Mouse (Mus musculus): ENCODE data around the gene Zc3h12d.

Gene Zc3h12d
- long read RNA-seq, experiment 1: 0 reads
- long read RNA-seq, experiment 2: 0 reads

DNA sequence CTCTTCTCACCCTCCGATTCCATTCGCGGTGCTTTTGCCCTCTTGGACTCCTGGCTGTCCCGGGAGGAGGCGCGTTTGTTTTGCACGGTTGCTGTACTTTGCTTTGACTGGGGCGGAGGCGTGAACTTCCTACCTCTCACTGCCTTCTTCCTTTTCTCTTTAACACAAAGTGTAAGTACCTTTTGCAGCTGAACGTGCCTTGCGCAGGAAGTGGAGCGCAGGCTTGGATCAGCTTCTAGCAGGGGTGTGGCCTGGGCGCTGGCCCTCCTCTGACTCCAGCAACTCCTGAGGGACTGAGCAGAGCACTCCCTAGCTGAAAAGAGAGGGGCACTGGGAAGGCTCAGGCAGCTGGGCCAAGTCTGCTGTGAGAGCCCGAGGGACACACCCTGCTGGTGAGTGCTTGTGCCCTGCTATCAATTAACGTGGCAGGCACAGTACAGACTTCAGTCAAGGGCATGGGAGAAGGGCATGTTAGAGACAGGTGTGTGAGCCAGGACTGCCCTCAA is at the start of gene Zc3h12d:
TSS of gene Zc3h12d (plus strand) at position 300 of the 506 bp plus-strand sequence.
- intact Hi-C loops (cut with DNase I): no loop called here

DNA sequence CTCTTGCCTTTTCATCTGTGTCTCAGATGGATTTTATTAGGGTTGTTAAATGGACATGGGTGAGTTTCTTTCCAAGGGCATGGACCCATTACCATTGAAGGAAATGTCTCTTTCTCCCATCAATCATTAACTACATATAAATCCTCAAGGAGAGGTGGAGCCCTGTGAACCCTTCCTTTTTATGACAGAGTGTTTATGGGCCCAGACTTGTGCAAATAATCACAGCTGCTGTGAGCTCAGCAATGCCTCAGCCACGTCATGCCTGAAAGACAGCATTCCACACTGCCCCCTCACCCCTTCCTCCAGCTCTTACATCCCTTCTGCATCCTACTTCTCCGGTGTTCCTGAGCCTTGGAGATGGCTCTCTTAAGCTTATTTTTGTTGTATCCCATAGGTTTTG is 45.0 kb upstream of the Zc3h12d start:
- intact Hi-C loops (cut with DNase I): no loop called here

DNA sequence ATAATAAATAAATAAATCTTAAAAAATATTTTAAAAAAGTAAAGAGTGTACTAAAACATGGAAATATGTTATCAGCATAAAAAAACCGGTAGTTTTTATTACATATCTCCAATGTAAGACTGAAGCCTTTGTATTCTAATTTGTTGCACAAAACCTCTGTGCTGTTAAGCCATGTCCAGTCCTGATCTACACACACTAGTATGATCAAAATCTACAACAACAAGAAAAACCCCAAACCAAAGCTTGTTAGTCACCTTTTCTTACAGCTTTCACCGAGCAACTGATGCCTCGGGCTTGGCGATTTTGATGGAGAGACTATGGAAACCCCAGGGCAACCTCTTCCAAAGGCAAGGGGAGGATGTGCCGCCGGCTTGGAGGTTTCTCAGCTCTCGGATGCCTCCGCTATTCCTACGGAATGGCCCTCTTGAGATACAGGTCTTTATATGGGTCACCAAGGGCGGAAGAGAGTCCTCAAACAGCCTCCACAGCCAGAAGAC is 40.0 kb upstream of the Zc3h12d start:
- intact Hi-C loops (cut with DNase I): no loop called here

DNA sequence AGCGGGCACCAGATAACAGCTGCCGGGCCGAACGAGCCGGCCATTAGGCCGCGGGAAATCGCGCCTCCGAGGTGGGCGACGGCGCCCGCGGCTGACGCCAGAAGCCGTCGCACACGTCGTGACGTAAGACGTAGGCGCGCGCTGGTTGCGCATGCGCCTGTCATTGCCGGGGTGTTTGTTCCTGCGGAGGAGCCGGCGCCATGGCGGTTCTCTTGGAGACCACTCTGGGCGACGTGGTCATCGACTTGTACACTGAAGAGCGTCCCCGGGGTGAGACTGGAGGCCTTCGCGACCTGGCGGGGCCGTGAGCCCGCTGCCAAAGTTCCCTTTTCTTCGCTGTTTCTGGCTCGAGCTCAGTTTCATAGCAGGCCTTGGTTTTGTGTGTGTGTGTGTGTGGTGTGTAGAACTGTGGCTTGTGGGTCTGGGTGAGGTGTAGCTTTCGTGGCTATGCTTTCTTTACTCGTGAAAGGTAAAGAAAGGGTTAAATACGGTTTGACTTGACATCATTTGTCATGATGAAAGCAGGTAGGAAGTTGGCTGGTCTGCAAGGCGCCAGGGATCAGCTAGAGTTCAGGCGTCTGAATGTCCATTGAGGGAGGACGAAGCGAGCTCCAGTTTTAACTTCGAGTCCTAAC is 39.4 kb upstream of the Zc3h12d start, which contains the start of the genes Ginm1 and Ppil4:
TSS of gene Ginm1 (minus strand) at position 74 of the 635 bp plus-strand sequence.
TSS of gene Ppil4 (plus strand) at position 141 of the 635 bp plus-strand sequence.
- intact Hi-C loops (cut with DNase I): no loop called here

DNA sequence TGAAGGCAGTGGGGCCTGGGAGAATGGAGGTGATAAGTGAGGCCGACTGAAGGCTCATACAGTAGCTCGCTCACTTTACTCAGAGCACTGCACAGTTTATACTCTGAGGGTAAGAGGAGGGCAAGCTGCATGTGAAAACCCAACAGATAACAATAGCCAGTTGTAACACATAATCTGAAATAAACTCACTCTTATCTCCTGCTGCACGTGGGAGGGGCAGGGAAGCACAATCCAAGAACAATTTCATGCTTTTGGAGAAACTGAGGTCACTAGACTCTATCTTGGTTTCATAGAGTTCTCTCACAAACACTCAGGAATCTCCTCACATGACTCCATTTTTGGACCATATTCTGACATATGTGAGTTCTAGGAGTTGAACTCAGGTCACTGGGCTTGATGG is 31.0 kb upstream of the Zc3h12d start:
- intact Hi-C loops (cut with DNase I): no loop called here

DNA sequence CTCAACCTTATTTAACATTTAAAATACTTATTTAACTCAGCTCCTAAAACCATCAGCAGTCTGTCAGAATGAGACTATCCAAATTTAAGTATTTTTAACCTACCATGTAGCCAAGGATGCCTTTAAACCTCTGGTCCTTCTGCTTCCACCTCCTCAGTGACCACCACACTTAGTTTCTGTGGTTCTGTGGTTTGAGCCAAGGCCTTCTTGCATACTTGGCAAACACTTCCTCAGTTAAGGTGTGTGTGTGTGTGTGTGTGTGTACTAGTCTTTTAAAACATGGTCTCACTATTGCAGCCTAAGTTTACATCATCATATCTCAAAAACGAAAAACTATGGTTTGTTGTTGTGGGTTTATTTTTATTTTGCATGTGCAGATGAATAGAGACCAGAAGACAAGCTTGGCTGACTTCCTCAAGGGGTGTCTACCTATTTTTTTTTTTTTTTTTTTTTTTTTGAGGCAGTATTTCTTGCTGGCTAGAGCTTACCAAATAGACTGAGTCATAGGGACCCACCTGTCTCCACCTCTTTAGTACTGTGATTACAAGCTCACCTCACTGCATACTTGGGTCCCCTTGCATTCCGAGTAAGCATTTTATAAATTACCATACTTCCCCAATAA is 29.6 kb upstream of the Zc3h12d start:
- intact Hi-C loops (cut with DNase I): no loop called here

DNA sequence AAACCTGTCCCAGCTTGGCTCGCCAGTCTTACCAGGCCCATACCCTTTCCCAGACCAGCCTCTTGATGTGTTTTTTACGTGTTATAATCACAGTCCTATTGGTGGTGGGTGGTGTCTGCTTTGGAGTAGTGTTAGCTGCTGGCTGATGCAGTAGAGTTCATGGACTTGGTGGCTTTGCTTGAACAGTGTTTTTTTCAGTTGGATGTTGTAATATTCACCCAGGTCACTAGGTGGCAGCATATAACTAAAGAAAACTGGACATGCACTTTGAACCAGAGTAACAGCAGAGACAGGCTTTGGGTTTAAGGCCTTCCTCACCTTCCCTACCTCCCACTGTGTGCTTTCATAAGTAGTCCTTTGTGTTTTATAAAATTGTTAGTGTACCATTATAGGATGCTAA is 22.3 kb upstream of the Zc3h12d start:
- intact Hi-C loops (cut with DNase I): loop anchor here (5.0 kb wide), 2 partner anchors 387 to 432 kb away; no protein-coding TSS in a partner anchor

DNA sequence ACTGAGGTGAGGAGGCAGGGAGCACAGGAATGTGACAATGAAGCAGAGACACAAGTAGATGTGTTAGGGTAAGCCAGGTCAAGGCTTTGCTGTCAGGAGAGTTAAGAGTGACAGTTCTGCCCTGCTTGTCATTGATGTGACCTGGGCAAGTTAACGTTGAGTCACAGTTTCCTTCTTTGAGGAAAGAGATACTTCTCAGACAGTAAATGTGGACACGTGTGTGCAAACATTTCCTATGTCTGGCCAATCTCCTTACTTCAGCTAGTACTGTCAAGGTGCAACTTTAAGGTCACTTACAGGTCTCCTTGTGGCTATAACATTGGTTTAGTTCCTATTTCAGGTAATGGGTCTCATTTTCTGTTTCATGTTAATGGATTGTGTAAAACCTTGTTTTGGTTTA is 15.8 kb upstream of the Zc3h12d start:
- intact Hi-C loops (cut with DNase I): no loop called here

DNA sequence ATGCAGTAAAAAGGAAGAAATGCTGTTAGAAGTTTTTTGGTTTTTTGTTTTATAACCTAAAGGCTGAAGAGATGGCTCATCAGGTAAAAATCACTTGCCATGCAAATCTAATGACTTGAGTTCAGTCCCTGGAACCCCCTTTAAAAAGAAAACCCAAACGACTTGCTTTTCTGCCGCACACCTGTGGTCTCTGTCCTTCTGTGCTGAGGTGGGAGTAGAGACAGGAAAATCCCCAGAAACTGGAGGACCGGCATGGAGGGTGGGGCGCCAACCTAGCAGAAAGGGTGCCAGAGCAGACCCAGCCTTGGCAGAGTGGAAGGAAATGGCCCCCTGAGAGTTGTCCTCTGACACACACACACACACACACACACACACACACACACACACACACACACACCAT is 13.6 kb upstream of the Zc3h12d start:
- intact Hi-C loops (cut with DNase I): no loop called here

DNA sequence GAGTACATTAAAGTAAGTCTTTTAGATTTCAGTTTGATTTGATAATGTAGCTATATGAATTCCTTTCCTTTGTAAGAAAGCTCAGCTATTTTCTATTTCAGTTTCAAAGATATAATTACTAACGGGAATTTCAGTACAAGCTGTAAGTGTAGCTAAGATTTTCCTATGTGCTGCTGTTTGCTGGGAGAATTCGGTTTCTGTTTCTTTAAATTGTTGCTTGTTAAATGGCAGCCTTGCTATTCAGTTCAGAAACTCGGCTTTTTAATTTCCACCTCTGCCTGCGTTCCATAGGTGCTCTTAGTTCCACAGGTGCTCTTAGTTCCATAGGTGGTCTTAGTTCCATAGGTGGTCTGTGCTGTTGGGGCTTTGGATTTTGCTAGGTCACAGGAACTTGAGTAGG is 13.1 kb upstream of the Zc3h12d start:
- intact Hi-C loops (cut with DNase I): no loop called here

DNA sequence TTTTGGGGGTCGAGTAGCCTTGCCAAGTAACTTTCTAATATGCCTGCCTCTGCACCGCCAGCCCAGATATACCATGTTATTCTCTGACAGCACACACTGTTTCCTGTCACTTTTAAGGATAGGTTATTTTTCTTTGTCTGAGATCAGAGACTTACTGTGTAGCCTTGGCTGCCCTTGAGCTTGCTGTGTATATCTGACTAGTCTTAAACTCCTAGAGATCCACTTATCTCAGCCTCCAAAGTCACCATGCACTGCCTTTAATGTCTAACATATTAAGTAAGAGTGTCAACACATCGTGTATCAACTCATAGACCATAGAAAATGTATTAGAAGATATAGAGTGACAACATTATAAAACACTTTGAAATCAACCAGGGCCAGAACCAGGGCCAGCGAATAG is 12.7 kb upstream of the Zc3h12d start:
- intact Hi-C loops (cut with DNase I): no loop called here

DNA sequence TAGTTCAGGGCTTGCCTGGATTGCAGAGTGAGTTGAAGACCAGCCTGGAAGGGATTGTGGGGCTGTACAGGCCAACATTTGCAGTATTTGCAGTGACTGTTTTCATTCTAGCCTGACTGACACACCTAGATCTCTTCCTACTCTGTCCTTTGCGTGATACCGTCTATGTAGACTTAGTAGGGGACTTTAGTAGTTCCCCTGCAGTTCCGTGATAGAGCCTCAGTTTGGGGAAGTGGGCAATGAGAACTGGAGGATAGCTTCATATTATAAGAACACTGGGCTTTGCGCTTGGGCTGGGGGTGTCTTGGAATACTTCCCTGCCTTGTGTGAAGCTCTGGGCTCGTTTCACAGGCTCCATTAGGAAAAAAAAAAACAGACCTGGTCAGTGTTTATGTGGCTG is 12.1 kb upstream of the Zc3h12d start:
- intact Hi-C loops (cut with DNase I): no loop called here

DNA sequence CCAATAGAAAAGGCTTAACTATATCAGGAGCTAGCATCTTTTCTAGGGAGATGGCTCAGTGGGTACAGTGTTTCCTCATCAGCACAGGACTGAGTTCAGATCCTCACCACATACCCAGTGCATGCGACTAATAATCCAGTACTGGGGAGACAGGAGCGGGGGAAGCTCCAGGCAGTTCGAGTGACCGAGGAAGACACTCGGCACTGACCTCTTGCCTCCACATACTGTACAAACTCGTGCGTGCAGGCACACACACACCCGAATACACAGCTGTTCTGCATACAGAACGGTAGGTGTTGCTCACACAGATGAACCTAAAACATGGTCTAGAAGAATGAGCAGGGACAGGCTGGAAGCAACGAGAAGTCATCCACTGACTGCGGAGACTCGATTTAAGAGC is 10.3 kb upstream of the Zc3h12d start:
- intact Hi-C loops (cut with DNase I): no loop called here

DNA sequence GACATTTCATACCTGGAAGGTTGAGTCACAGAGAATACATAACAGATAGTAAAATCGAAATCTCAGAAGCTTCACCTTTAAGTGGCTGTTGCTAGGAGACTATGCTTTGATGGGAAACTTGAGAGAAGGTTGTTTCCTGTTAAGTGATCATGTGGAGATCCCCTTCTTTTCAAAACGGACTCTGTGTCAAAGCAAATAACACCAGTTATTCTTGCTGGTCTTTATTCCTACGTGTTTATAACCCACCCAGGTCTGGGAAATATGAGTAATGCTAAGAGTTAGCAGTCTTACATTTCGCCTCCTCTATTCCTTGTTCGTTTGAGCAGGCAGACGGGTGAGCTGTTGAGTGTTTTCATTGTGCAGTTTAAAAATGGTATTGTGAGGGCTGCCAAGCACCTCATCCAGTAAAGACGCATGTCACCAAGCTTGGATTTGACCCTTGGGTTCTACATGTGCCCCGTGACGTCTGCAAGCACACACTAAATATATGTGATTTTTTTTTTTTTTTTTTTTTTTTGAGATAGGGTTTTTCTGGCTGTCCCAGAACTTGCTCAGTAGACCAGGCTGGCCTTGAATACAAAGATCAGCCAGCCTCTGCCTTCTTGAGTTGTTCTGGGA is 7.5 kb upstream of the Zc3h12d start:
- intact Hi-C loops (cut with DNase I): no loop called here

DNA sequence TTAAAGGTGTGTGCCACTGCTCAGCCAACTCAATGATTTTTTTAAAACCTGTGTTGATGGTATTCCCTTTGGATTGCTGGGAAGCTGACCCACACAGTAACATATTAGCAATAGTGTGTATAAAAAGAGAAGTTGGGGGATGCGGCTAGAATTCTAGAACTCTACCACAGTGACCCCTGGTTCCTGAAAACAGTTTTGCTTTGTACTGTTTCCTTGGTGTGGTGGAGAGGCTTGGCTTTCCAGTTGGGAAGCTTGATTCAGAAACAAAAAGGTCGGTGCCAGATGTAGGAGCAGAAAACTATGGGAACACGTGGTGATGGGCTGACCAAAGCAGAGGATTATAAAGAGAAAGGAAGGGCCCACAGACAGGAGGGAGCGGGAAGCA is 7.0 kb upstream of the Zc3h12d start:
- intact Hi-C loops (cut with DNase I): no loop called here

DNA sequence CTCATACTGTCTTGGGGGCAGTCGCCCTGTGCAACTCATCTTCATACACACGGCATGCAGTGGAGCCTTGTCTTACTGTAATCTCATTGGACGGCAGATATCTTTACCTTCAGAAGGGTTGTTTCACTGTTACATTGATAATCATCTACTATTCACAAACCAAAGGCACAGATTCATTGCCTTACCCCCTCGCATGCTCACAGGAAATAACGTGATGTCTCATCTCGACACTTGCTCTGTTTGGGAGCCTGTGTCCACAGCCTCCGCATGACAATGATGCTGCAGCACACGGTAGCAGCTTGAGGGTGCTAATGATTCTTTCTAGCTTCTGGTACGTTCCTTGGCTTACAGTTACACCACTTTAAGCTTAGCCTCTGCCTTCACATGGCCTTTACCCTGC is 6.2 kb upstream of the Zc3h12d start:
- intact Hi-C loops (cut with DNase I): no loop called here

DNA sequence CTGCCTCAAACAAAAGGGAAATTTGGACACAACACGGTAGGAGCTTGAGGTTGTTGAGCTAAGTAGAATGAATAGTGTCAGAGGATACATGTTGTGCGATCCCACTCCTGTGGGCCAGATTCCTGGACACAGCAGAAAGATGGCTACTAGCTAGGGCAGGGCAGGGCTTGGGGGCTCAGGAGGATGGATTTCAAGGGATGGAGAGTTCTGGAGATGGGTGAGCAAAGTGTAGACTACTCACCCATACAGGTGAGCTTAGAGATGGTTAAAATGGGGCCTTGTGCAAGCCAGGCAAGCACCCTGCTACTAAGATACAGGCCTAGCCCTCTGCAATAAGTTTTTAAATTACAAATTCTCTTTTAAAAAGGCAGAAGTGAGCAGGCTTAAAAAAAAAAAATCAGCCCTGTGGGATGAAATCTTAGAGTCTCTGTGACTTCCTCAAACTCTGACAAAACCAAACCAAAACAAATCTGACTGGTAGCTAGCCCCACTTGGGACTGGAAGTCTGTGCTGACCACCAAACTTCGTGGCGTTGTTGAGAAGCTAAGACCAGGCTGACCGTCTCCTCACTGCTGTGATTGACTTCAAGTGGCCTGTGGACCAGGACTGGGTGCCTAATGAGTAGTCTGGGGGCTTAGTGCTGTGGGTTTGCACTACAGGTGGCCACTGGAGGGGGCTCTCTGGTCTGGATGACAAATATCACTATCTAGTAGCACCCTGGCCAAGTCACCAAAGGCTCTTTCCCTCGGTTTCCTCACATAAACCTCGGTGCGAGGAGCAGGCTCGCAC is 1.3 kb downstream of the Zc3h12d start:
- intact Hi-C loops (cut with DNase I): no loop called here

DNA sequence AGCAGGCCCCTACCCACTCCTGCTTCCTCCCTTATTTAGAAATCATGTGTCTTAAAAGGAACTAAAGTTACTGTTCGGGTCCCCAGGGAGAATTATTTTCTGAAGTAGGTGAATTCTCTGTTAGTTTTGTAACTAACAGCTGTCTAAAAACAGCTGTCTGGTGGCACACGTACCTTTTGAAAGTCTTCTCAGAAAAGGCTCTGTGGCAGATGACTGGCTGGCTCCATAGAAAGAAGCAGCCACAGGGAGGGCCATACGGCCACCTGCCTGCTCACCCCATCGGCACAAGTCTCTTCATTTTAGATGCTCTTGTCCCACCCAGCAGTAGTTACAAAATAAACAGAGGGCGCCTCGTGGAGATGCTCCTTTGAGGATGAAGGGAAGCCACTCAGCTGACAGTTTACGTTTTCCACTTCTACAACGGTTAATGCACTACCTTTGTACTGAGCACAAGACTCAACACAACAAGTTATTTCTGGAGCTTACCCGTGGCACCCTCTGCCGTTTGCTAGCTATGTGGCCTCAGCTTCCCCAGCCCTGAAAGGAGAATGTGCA is 2.5 kb downstream of the Zc3h12d start:
- intact Hi-C loops (cut with DNase I): no loop called here

DNA sequence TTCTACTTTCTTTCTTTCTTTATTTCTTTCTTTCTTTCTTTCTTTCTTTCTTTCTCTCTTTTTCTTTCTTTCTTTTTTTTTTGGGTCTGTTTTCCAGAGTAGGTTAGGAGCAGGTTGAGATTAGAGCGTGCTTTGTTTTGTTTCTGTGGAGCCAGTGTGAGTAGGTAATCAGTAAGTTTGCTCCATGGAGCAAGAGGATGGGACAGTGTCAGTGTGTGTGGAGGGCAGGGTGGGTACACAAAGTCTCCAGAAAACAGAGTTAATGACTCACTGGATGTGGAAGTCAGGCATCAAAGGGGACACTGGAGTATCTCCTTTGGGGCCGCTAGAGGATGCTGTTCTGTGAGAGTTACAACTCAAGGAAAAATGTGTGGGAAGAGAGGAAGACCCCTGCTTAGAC is 4.6 kb downstream of the Zc3h12d start:
- intact Hi-C loops (cut with DNase I): no loop called here

DNA sequence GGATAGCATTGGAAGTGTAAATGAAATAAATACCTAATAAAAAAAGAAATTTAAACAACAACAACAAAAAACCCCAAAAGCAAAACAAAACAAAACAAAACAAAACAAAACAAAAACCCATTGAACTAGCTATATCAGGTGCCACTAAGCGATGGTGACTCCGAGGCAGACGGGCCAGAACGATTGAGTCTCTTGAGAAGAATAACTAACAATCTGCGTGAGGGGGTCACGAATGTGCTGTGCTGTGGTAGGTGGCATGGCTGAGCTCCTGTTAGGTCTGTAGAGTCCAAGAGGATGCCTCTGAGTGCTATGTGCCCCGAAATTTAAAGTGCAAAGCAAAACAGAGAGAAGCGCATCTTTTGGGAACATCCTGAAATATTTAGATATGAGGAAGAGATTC is 5.2 kb downstream of the Zc3h12d start:
- intact Hi-C loops (cut with DNase I): no loop called here

DNA sequence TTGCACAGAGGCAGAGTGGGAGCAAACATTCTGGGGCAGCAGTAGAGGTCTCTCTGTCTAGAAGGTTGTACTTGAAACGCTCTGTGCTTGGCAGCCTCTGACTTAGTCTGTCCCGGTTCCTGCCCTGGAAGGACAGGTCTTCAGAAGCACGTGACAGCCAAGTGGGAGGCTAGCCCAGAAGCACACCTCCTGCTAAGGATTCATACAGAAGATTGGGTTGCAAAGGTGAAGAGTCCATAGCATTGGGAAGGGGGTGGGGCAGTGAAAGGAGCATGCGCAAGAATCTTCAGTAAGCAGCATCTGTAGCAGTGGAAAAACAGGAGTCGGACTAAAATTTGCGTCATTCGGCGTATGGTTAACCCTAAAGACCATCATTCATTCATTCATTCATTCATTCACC is 5.8 kb downstream of the Zc3h12d start:
- intact Hi-C loops (cut with DNase I): no loop called here

All from adrenal gland (tissue).